Mouse (Mus musculus): ENCODE data around the gene Pitpnm3. TPM values are rescaled to one million over a fixed set of nuclear protein-coding genes. Genes with fewer than 3 reads are reported as not detected.

The Pitpnm3 gene
- polyA plus RNA-seq, 1 experiment from 2014 or later = 1.9 TPM

- Histone ChIP-seq H3K4me3 (no peak overlapping the region), H3K27me3 (peaks cover 5% of the 10 kb centered on the region; the same call in 1 of the 2 replicates), H3K36me3 (no peaks in the 10 kb centered on the region), H3K4me1 (no peaks in the 10 kb centered on the region), H3K27ac (no peak overlapping the region), H3K9ac (no peak overlapping the region), H3K4me2 (peak overlapping the region; percentile 21; the same call in 1 of the 2 replicates), H3K9me3 (no peaks in the 10 kb centered on the region)
- 19% methylated on average over 23 of the region's 23 CpGs for WGBS
- ATAC-seq (ENCODE audit: borderline replicate concordance, extremely low read depth, low FRiP score, low TSS enrichment) = no peak
These were observed 106.4 kb downstream of the Pitpnm3 start for GRCm38 (mm10) chr11:72029143-72029542.

- Histone ChIP-seq H3K27me3 (peaks cover 5% of the 10 kb centered on the region; the same call in 1 of the 2 replicates), H3K27ac (no peak overlapping the region), H3K9me3 (no peaks in the 10 kb centered on the region), H3K4me3 (no peak overlapping the region), H3K4me2 (no peak overlapping the region), H3K4me1 (no peaks in the 10 kb centered on the region), H3K36me3 (no peaks in the 10 kb centered on the region), H3K9ac (no peak overlapping the region)
- ATAC-seq (ENCODE audit: borderline replicate concordance, extremely low read depth, low FRiP score, low TSS enrichment) = no peak
- 77% methylated on average over 9 of the region's 9 CpGs for WGBS
These were observed 107.7 kb downstream of the Pitpnm3 start for GRCm38 (mm10) chr11:72027836-72028235.

GRCm38 (mm10) chr11:72026516-72026915 lies 109.1 kb downstream of the Pitpnm3 start:
- ATAC-seq (ENCODE audit: borderline replicate concordance, extremely low read depth, low FRiP score, low TSS enrichment) = no peak
- no peak overlapping the region for H3K27ac ChIP-seq
- H3K9me3 ChIP-seq = no peaks in the 10 kb centered on the region
- H3K9ac ChIP-seq = no peak overlapping the region
- H3K27me3 ChIP-seq = peaks cover 5% of the 10 kb centered on the region; the same call in 1 of the 2 replicates
- WGBS = 84% methylated on average over 9 of the region's 9 CpGs
- no peaks in the 10 kb centered on the region for H3K36me3 ChIP-seq
- H3K4me1 ChIP-seq = no peaks in the 10 kb centered on the region
- no peak overlapping the region for H3K4me3 ChIP-seq
- H3K4me2 ChIP-seq = no peak overlapping the region

- no peaks in the 10 kb centered on the region for H3K9me3 ChIP-seq
- H3K9ac ChIP-seq = no peak overlapping the region
- WGBS = 35% methylated on average over 5 of the region's 5 CpGs
These were observed 109.7 kb downstream of the Pitpnm3 start for GRCm38 (mm10) chr11:72025843-72026242.

GRCm38 (mm10) chr11:72024193-72024781 lies 111.3 kb downstream of the Pitpnm3 start:
- no peak for ATAC-seq (ENCODE audit: borderline replicate concordance, extremely low read depth, low FRiP score, low TSS enrichment)
- WGBS = 18% methylated on average over 5 of the region's 5 CpGs

More at GRCm38 (mm10) chr11:72025843-72026242, 109.7 kb downstream of the Pitpnm3 start:
- ATAC-seq (ENCODE audit: borderline replicate concordance, extremely low read depth, low FRiP score, low TSS enrichment) = no peak
- H3K4me2 ChIP-seq = no peak overlapping the region
- no peaks in the 10 kb centered on the region for H3K4me1 ChIP-seq
- peaks cover 5% of the 10 kb centered on the region; the same call in 1 of the 2 replicates for H3K27me3 ChIP-seq
- no peak overlapping the region for H3K27ac ChIP-seq
- no peak overlapping the region for H3K4me3 ChIP-seq
- H3K36me3 ChIP-seq = no peaks in the 10 kb centered on the region

GRCm38 (mm10) chr11:72023581-72023980 lies 112.0 kb downstream of the Pitpnm3 start:
- ATAC-seq (ENCODE audit: borderline replicate concordance, extremely low read depth, low FRiP score, low TSS enrichment) = no peak
- Histone ChIP-seq H3K4me3 (no peak overlapping the region), H3K27me3 (0 out of 2 replicates have a peak, but pooled peaks cover 5% of the 10 kb centered on the region), H3K9ac (no peak overlapping the region), H3K27ac (no peak overlapping the region), H3K9me3 (no peaks in the 10 kb centered on the region), H3K4me1 (no peaks in the 10 kb centered on the region), H3K36me3 (no peaks in the 10 kb centered on the region), H3K4me2 (no peak overlapping the region)
- 37% methylated on average over 10 of the region's 10 CpGs for WGBS

More at GRCm38 (mm10) chr11:72024193-72024781, 111.3 kb downstream of the Pitpnm3 start:
- no peak overlapping the region for H3K4me2 ChIP-seq
- H3K36me3 ChIP-seq = no peaks in the 10 kb centered on the region
- peaks cover 5% of the 10 kb centered on the region; the same call in 1 of the 2 replicates for H3K27me3 ChIP-seq
- no peaks in the 10 kb centered on the region for H3K9me3 ChIP-seq
- H3K4me3 ChIP-seq = no peak overlapping the region
- no peak overlapping the region for H3K27ac ChIP-seq
- H3K4me1 ChIP-seq = no peaks in the 10 kb centered on the region
- H3K9ac ChIP-seq = no peak overlapping the region

GRCm38 (mm10) chr11:72022827-72023226 lies 112.8 kb downstream of the Pitpnm3 start:
- whole genome bisulfite sequencing = 63% methylated on average over 6 of the region's 6 CpGs
- Histone ChIP-seq H3K9me3 (no peaks in the 10 kb centered on the region), H3K4me1 (no peaks in the 10 kb centered on the region), H3K4me3 (no peak overlapping the region), H3K9ac (no peak overlapping the region), H3K27me3 (0 out of 2 replicates have a peak, but pooled peaks cover 2% of the 10 kb centered on the region), H3K36me3 (no peaks in the 10 kb centered on the region), H3K27ac (no peak overlapping the region), H3K4me2 (no peak overlapping the region)
- no peak for ATAC-seq (ENCODE audit: borderline replicate concordance, extremely low read depth, low FRiP score, low TSS enrichment)

GRCm38 (mm10) chr11:72021015-72021414 lies 114.6 kb downstream of the Pitpnm3 start:
- Histone ChIP-seq H3K27me3 (no peaks in the 10 kb centered on the region), H3K4me3 (no peak overlapping the region), H3K27ac (no peak overlapping the region), H3K9ac (no peak overlapping the region), H3K4me1 (no peaks in the 10 kb centered on the region), H3K4me2 (no peak overlapping the region), H3K9me3 (no peaks in the 10 kb centered on the region), H3K36me3 (no peaks in the 10 kb centered on the region)
- ATAC-seq (ENCODE audit: borderline replicate concordance, extremely low read depth, low FRiP score, low TSS enrichment) = no peak
- 53% methylated on average over 4 of the region's 4 CpGs for WGBS

GRCm38 (mm10) chr11:72017253-72017601 lies 118.4 kb downstream of the Pitpnm3 start:
- WGBS = 76% methylated on average over 9 of the region's 9 CpGs

GRCm38 (mm10) chr11:72016518-72017252 lies 118.9 kb downstream of the Pitpnm3 start:
- H3K4me2 ChIP-seq = no peak overlapping the region
- H3K4me1 ChIP-seq = peaks cover 1% of the 10 kb centered on the region; the same call in 1 of the 2 replicates
- no peak overlapping the region for H3K4me3 ChIP-seq
- H3K36me3 ChIP-seq = no peaks in the 10 kb centered on the region
- H3K27me3 ChIP-seq = no peaks in the 10 kb centered on the region; the same call in 1 of the 2 replicates
- H3K27ac ChIP-seq = no peak overlapping the region
- H3K9ac ChIP-seq = no peak overlapping the region
- no peak for ATAC-seq (ENCODE audit: borderline replicate concordance, extremely low read depth, low FRiP score, low TSS enrichment)
- H3K9me3 ChIP-seq = no peaks in the 10 kb centered on the region
- whole genome bisulfite sequencing = 77% methylated on average over 13 of the region's 13 CpGs

More at GRCm38 (mm10) chr11:72017253-72017601, 118.4 kb downstream of the Pitpnm3 start:
- Histone ChIP-seq H3K27me3 (no peaks in the 10 kb centered on the region; the same call in 1 of the 2 replicates), H3K36me3 (no peaks in the 10 kb centered on the region), H3K9me3 (no peaks in the 10 kb centered on the region), H3K4me3 (no peak overlapping the region), H3K9ac (no peak overlapping the region), H3K4me1 (no peaks in the 10 kb centered on the region), H3K4me2 (no peak overlapping the region), H3K27ac (no peak overlapping the region)
- no peak for ATAC-seq (ENCODE audit: borderline replicate concordance, extremely low read depth, low FRiP score, low TSS enrichment)

GRCm38 (mm10) chr11:72014674-72015073 lies 120.9 kb downstream of the Pitpnm3 start:
- Histone ChIP-seq H3K4me1 (peaks cover 14% of the 10 kb centered on the region; the same call in 1 of the 2 replicates), H3K9ac (no peak overlapping the region), H3K27ac (no peak overlapping the region), H3K4me3 (no peak overlapping the region), H3K27me3 (peaks cover 3% of the 10 kb centered on the region; the same call in 1 of the 2 replicates), H3K36me3 (no peaks in the 10 kb centered on the region), H3K9me3 (no peaks in the 10 kb centered on the region), H3K4me2 (no peak overlapping the region)
- 69% methylated on average over 4 of the region's 4 CpGs for WGBS
- no peak for ATAC-seq (ENCODE audit: borderline replicate concordance, extremely low read depth, low FRiP score, low TSS enrichment)

- Histone ChIP-seq H3K4me1 (peaks cover 14% of the 10 kb centered on the region; the same call in 1 of the 2 replicates), H3K9ac (no peak overlapping the region), H3K4me3 (no peak overlapping the region), H3K27ac (no peak overlapping the region), H3K4me2 (no peak overlapping the region), H3K27me3 (peaks cover 3% of the 10 kb centered on the region; the same call in 1 of the 2 replicates), H3K36me3 (no peaks in the 10 kb centered on the region), H3K9me3 (no peaks in the 10 kb centered on the region)
- ATAC-seq (ENCODE audit: borderline replicate concordance, extremely low read depth, low FRiP score, low TSS enrichment) = no peak
- WGBS = 69% methylated on average over 1 of the region's 1 CpGs
These were observed 123.6 kb downstream of the Pitpnm3 start for GRCm38 (mm10) chr11:72011955-72012354.
